Mouse (Mus musculus) kidney, adult 10 weeks (tissue): ENCODE results near the gene Cryba1. TPM values are rescaled to one million over a fixed set of nuclear protein-coding genes. Genes with fewer than 3 reads are reported as not detected.

Experiments used
- polyA plus RNA-seq: library from polyadenylated mRNA; stranded (reverse); fragments of 350-450 nt; fragmentation: Illumina TruSeq; extraction: RNeasy Lipid Tissue Mini Kit (QIAGEN cat#74804); gene quantifications from one replicate; pipeline ENCODE4 v1.2.3, GENCODE M21; 2014; ENCODE audit warnings: low read depth, low replicate concordance

The Cryba1 gene
- not detected for polyA plus RNA-seq

DNA sequence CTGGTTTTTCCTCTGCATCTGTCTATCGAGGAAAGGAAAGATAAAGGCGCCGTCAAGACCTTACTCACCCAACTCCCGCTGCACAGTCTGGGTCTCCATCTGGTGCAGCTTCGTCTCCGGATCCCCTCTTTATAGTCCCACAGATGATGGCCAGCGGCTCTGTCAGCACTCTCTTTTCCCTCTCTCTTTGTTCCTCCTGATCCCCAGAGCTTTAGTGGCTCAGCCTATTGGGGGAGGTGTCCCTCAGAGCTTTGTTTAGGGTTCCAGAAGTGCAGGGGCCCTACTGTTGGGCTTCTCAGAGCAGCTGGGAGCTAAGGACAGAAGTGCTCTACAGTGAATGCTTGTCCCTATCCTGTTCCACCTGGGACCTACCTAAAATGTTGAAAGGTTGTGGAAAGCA is at the start of gene Cryba1:
Cryba1 (minus strand) TSS at position 101 of the 400 bp plus-strand sequence.

DNA sequence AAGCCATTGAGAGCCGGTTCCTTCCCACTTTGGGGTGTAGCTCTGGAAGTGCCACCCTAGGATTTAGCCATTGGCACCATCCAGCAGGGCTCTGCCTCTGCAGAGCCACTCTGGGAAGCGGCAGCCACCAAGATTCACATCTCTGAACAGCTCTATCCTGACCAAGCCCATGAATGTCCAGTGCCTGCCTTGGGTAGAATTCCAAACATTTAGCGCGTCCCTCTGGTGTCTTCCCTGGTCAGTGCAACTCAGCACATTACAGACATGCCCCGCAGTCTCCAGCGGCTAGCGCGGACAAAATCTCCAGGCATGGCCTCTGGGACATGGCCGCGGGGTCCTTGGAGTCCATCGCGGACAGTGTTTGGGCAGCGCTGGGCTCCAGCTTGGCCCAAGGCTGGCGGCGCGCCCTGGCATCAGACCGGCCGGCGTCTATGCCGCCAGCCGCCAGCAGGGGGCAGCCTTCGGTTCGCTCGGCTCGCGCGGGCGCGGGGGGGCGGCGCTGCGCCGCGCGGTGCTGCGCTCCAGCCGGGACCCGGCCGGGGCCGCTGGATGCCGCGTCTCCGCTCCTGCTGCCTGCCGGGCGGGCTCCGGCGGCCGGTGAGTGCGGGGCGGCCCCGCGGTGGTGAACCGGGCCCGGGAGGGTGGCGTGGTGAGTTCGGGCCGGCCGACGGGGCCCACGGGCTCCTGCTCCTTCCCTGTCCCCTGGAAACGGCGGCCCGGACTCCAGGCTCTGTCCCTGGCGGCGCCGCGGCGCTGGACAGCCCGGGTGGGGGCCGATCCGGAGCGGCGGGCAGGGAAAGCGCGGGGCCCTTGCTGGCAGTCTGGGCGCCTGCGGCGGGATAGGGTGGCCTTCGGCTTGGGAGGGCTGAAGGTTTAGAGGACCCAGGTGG is 37.9 kb upstream of the Cryba1 start, which contains the start of gene Myo18a:
Myo18a (plus strand) TSS at position 464 of the 890 bp plus-strand sequence.

DNA sequence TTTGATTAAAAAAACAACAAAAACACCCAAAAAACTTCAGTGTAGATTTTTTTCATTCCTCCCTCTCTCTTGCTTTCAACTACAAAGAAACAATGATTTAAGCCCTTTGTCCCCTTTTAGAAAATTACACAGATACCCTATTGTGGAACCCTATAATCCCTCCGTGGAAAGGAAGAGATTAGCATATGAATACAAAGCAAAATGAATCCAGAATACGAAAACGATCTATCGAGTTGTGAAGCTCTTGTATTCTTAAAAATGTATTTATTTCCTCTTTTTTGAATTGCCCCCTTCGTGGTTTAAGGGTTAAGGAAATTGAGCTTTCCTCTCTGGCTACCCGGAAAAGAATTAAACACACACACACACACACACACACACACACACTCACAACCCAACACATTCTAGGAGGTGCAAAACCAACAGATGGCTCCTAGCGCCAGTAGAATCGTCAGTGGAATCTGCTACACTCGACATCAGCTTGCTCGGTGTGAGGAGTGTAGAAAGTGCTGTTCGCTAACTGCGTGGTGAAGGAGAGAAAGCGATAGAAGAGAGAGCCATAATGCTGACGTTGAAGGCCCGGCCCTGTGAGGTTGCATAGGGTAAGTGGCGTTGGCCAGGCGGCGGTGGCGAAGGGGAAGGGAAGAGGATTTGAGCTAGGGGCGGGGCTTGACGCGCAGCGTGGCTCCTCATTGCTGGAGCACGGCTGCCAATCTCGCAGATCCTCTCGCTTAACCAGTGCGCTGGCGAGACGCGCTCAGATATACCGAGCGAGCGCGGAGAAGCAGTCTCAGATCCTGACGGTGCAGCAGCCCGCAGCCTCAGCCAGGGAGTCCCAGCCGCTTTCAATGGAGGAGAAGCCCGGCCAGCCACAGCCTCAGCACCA is 39.5 kb downstream of the Cryba1 start, which contains the start of gene Nufip2:
Nufip2 (plus strand) TSS at position 773 of the 883 bp plus-strand sequence.

Other genes with a start within 250 kb of the Cryba1 start
- 0.20 TPM for gene Ankrd13b, start 235.6 kb downstream of the Cryba1 start, polyA plus RNA-seq
- gene Git1, start 231.7 kb downstream of the Cryba1 start, polyA plus RNA-seq = 0.40 TPM
- gene Abhd15, start 210.2 kb downstream of the Cryba1 start, polyA plus RNA-seq = 0.16 TPM
- not detected for gene Trp53i13, start 209.3 kb downstream of the Cryba1 start, polyA plus RNA-seq
- not detected for gene Gm10392, start 206.1 kb downstream of the Cryba1 start, polyA plus RNA-seq
- gene Taok1, start 117.5 kb downstream of the Cryba1 start, polyA plus RNA-seq = 57.1 TPM
- 70.6 TPM for gene Nufip2, start 39.1 kb downstream of the Cryba1 start, polyA plus RNA-seq
- 33.1 TPM for gene Myo18a, start 38.0 kb upstream of the Cryba1 start, polyA plus RNA-seq
- not detected for gene Gm10277, start 62.5 kb upstream of the Cryba1 start, polyA plus RNA-seq
- gene Pipox, start 168.8 kb upstream of the Cryba1 start, polyA plus RNA-seq = 194 TPM
- not detected for gene Sez6, start 205.5 kb upstream of the Cryba1 start, polyA plus RNA-seq